Mouse (Mus musculus): ENCODE measurements around the gene Trak1.

Gene Trak1

DNA sequence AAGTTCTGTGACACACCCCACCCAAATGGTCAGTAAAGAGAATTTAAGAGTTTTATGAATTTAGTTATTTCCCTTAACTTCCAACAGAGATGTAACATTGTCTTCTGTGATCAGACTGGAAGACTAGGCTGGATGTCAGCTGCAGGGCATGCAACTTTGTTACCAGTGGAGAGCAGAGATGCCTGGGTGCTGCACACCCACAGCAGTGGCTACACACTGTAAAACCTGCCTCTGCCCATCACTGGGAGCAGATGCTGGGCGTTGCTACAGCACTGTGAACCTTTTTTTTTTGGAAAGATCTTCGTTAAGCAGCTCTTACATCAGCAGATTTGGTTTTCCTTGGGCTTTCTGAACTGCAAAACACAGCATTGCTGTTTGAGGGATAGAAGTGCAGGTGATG is 97.6 kb downstream of the Trak1 start:
- DNase-seq (ENCODE audit: low spot score in 2 of 2) = no peak

DNA sequence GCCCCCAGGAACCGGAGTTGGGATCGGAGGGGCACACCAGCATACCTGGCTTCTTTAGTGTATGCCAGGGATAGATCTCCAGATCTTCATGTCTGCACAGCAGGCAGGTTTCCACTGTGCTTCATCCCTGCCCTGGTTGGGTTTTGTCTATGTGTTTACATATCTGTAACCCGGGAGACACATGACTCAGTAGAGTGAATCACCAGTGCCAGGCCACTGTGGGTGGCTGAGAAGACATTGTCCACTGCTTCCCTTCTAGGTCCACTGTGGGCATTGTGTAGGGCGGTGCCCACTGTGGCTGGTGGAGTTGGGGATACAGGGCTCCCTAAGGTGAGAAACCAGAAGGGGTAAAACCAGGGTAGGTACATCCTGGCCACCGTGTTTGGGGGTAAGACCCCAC is 98.5 kb downstream of the Trak1 start:
- no peak for DNase-seq (ENCODE audit: low spot score in 2 of 2)

DNA sequence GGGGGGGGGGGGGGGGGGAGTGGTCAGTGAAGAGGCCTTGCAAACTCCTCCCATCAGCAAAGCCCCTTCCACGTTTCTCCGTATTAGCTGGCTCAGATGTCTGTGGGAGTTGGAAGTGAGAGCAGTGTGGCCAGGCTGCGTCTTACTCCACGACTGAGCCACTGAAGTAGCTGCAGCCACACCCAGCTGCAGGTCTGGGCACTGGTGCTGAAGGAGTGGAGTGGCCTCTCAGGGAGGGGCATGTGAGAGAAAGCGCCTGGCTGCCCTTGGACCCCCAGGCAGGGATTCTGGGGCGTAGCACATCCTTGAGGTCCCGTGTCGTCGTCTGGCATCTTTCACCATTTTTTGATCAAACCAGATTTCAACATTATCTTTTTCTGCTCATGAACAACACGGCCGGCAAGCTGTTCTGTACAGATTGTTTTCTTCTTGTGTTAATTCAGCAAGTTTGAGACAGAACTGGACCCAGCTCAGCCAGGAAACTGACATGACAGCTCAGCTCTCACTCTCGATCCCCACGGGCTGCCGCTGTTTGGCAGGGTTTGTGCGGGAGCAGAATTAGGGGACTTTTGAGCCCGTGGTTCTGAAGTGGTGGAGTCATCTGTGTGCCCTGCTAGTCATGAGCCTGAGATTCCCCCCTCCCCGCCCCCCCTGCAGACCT is 100.9 kb downstream of the Trak1 start:
- no peak for DNase-seq (ENCODE audit: low spot score in 2 of 2)

DNA sequence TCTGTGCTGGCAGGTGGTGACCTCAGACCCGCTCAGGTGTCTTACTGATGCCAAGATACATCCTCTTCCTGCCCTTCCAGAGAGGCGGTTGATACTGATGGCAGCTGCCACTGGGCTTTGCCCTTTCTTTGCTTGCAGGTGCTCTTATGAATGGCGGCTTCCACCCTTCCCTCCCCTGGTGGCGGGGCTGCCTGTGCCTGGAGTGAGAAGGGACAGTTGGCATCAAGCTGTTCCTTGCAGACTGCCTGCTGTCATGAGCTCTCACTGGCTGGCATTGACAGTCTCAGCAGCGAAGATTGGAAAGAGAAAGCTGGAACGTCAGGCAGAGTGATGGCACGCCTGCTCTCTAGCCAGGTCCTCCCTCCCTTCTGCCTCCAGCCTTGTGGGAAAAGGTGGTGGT is 101.5 kb downstream of the Trak1 start:
- no peak for DNase-seq (ENCODE audit: low spot score in 2 of 2)

DNA sequence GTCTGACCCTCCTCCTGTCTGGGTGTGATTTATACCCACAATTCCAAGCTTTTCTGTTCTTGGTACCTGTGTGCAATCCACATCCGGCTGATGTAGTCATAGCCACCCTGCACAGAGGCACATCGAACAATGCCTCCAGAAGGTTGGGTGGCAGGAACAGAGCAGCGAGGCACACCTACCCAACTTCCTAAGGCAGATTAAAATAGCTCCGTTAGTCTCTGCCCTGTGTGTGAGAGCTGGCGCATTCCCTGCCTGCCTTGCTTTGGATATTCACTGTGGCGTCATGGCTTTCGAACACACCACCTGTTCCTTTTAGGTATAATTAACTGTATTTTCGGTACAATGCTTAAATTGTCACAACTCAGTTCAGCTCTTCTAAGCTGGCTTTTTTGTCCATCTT is 103.3 kb downstream of the Trak1 start:
- DNase-seq (ENCODE audit: low spot score in 2 of 2) = no peak

DNA sequence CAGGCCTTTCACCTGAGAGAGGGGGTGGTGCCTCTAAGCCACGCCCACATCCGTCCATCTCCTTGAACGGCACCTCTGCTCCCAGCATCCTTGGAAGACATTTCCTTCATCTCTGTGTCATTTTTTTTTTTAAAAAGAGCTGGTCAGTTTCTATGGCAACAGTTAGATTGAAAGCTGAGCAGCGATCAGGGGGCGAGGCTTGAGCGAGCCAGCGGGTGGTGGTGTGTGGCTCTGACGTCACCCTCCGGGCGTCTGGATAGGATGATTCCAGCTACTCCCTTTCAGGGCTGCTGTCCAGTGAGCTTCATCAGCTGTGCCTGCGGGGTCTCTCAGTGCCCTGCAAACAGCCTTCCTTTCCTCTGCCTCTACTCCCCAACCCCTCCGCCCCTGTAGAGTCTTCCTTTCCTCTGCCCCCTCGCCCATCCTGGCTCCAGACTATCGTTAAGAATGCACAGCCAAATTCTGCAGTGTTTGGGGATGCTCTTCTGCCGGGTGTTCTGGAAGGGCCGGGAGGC is 105.9 kb downstream of the Trak1 start:
- DNase-seq (ENCODE audit: low spot score in 2 of 2) = no peak

DNA sequence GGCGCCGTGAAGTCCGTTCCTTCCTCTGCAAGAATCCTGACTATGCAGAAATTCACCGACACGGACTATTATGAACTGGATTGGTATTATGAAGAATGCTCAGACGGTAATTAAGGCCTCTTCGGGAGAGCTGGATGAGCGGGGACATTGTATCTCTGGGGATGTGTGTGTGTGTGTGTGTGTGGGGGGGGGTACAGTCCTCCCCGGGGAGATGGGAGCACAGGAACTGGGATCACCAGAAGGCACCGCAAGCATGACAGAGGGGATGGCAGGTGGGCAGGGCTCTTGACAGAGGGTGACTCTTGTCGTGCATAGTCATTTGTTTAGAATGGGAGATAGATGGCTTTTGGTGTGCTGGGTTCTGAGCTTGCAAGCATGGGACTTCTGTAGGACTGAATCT is 106.4 kb downstream of the Trak1 start:
- DNase-seq (ENCODE audit: low spot score in 2 of 2) = no peak

DNA sequence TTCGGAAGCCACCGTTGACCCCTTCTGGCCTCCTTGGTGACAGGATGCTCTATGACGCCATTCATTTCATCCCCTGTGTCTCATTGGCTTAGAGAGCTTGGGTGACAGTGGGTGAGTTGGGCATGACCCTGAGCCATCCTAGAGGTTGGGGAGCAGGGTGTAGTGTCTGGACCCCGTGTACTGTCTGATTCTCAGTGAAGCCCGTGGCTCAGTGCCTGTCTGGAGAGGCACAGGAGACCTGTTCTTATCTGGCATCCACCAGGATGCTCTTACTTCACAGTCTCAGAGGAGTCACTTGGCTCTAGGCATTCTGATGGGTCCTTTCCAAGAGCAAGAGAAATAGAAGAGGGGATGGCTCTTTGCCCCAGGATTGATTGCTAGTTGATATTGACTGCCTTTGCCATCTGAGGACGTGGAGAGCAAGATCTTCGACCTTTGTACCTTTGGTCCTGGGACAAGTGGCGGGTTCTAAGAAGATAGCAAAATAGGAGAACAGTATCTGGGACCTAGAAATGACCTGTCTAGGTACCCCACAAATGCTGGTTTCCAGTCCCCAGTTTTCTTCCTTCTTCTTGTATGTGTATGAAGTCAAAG is 107.9 kb downstream of the Trak1 start:
- DNase-seq (ENCODE audit: low spot score in 2 of 2) = no peak

DNA sequence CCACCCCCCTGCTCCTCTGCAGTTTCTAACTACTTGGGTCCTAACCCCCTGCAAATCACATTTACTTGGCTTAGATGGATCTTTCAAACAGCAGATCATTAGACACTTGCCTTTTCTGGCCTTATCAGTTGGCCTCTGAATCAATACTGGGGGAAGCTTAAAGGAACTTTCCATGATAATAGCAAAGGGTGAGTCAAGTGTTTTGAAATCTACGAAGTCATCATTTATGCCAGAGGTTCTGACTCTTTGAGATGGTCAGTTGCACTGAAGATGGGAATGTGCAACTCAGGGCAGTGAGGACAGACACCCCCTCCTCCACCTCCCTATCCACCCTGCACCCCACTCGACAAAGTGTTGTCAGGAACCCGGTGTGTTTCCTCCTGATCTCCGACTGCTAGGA is 108.5 kb downstream of the Trak1 start:
- no peak for DNase-seq (ENCODE audit: low spot score in 2 of 2)

DNA sequence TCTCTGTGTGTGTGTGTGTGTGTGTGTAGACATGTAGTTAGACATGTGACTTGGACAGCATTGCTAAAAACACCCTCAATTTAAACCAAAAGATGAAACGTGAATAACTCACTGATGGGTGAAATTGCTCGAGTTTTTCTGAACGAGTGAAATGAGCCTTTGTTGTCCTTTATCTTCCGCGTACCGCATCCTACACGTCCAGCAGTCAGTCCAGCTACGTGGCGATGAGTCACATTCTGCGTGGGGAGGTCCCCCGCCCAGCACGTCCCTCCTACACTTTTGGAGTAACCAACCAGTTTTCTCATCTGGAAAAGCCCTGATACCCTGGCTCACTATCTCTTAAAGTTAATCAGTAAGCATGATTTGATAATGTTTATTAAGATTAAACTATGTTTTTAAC is 116.9 kb downstream of the Trak1 start:
- DNase-seq (ENCODE audit: low spot score in 2 of 2) = no peak

DNA sequence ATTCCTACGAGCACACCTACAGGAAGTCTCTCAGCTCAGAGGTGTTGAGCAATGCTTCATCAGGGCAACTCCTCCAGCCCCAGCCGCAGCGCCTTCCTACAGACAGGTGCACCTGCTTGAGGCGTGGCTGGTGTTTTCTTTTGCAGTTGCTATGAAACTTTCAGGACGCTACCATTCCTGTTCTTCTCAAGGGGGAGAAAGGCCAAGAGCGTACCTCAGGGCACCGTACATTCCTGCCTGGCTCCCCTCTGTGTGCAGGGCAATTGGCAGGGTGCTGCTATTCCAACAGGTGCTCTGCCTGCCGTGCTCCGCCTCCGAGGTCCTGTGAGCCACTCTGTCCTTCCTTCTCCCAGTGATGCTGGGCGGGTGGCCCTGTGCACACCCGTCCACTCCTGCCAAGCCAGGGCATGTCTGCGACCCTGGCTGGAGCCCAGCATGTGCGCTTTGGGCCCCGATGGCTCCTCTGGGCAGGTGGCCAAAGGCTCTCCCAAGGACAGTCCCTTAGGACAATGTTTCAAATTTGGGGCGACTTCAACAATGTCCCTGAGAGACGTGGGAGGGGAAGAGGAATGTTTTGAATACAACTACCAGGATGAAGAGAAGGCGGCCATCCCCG is 118.4 kb downstream of the Trak1 start:
- peak in 1 of 2 experiments; percentile 22 for DNase-seq (ENCODE audit: low spot score in 2 of 2)

DNA sequence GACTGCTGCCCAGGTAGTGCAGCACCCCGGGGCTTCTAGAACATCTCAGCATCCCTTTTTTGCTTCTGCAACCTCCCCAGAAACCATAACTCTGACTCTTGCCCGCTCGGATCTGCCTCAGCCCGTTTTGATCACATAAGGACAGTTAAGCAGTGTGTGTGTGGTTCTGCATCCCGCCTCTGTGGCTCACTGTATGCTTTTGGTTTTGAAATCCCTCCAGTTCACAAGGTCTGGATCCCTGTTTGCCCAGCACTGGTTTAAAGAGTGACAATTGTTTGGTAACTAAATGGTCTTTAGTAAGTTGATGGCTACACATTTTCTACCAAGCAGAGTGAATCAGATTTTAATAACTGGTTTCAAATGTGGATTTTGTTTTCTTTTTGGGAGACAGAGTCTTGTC is 119.2 kb downstream of the Trak1 start:
- no peak for DNase-seq (ENCODE audit: low spot score in 2 of 2)

DNA sequence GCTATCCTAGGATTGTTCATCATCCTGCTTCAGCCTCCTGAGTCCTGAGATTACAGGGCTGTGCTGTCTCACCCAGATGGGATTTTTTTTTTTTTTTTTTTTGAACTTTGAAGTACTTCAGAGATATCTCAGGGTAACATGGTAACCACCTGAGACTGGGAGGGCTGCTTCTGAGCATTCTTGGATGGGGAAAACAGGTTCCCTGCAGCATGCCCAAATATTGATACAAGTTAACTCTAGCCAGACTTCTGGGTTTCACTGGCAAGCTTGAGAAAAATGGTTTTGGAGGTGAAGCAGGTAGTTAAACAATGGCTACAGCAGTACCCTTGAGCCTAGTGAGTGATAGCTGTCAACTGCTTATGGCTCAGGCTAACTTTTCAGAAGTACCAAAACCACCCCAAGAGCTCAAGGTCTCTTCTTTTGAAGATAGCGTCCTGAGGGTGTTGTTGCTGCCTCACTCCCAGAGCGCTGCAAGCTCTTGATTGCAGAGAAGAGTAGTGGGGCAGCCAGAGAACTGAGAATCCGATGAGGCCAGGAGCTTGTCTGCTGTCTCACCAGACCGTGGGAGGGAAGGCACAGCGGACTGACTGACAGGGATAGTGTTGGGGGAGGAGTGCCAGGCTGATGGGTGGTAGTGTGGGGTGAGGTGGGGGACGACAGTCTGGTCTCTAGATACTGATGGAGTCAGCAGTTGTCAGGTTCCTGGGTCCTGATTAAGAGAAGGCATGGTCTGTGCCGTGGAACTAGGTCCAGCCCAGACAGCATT is 119.8 kb downstream of the Trak1 start:
- peak in 1 of 2 experiments; percentile 13 for DNase-seq (ENCODE audit: low spot score in 2 of 2)

DNA sequence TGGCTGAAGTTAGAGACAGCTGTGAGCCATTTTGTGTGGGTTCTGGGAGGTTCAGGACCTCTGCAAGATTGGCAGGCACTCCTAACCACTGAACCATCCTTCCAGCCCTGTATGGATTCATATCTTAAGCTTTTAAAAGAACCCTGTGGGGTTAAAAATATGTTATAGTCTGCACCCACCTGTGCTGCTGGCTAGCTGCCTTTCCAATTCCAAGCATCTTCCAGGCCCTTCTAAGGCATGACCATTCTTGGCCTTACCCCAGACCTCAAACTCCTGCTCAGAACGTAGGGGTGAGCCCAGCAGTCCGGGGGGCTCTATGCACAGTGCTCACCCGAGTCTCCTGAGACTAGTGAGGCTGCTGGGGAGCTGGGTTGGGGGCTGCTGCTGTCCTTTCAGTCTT is 121.7 kb downstream of the Trak1 start:
- no peak for DNase-seq (ENCODE audit: low spot score in 2 of 2)

DNA sequence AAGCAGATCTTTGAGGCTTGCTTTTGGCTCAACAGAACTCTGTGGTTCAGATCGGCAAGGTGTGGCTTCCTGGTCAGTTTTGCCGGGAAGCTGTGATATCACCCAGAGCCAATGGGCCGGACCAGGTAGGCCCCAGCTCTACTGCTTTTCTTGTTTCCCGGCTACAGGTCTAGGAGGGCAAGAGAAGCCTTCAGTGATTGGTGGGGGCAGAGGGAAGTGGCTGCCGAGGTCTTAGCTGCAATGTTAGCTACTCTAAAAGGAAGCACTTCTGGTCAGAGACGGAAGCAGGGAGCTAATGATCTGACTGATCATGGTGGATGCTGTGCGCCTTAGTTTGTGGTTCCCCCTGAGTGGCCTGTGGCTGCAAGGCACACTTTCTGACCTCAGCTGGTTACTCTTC is 122.3 kb downstream of the Trak1 start:
- no peak for DNase-seq (ENCODE audit: low spot score in 2 of 2)

DNA sequence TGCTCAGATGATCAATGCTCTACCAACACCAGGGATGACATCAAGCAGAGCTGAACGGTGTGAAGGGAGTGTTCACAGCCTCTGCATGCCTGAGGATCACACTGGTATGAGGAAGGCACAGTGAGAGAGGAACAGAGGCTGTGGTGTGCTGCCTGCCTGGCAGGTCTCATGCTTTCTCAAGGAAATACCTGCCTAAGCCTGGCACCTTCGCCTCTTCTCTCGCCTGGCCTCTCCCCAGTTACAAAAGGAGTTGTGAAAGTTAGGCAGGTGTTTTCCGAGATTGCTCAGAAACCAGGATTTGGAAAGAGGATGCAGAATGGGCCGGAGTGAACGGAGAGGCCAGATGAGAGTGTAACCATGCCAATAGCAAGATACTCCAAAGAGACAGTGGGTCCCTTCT is 123.5 kb downstream of the Trak1 start:
- no peak for DNase-seq (ENCODE audit: low spot score in 2 of 2)

DNA sequence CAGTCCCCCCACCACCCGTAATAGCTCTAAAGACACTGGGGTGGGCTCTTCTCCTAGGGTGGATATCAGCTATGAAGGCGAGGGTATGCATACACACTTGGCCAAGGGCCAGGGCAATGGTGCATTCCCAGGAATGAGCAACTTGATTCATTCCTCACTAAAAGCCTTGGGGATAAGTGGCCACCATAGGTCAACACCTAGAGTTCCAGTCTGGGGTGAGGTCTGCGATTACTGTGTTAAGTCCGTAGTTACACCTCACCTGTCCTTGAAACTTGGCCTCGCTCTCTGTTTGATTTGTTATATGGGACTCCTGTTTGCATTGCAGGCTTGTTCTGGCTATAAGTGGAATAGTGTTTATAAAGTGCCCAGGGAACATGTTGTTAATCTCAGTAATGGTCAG is 125.1 kb downstream of the Trak1 start:
- no peak for DNase-seq (ENCODE audit: low spot score in 2 of 2)

DNA sequence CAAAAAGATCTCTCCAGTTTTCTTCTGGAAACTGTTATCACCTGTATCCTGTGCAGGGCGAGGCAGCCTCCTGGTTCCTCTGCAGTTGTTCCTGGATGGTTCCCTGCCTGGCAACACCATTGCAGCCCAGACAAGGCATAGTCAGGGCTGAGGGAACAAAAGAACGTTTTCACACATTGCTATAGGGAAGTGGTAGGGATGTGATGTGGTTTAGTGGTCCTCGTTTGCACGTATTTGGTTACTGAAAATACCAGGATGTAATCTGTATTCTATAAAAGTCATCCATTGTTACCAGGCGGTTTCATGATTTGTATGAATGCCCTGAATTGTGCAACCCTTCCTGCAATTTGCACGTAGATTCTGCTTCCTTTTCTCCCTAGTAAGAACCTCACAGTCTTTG is 126.3 kb downstream of the Trak1 start:
- no peak for DNase-seq (ENCODE audit: low spot score in 2 of 2)

DNA sequence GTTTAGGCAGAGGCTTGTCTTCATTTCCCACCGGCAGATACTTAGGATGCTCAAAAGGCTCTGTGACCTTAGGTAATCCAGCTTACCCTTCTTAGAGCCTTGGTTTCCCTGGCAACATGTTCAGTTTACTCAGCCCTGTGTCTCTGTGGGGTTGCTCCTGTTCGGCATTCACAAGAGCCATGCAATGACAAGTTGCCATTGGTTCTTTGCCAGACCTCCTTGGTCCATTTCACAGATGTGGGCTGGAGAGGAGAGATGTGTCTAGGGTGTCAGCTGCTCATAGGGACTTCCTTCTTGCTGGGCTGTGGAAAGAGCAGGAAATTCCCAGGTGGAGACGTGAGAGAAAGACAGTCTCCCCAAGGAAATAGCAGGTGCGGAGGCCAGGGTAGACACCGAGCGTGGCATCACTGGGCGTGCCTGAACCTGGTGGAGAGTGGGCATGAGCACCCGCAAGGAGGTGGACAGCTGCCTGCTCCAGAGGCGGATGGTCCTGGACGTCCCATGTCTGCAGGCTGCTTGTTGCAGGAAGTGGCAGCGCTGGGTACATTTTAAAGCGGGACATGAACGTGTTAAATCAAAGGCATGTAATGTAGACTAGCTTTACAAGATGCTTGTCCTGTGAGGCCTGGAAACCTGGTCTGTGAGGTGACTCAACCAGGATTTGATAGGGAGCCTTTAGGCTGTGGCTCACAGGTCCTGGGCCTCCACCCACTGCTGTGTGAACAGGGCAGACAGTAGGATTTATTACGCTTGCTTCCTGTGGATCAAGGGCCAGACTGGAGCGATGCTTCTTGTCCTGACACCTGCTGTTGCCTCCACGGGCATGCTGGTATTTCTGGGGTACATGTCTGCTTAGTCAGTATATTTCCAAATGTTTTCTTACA is 127.2 kb downstream of the Trak1 start:
- no peak for DNase-seq (ENCODE audit: low spot score in 2 of 2)

DNA sequence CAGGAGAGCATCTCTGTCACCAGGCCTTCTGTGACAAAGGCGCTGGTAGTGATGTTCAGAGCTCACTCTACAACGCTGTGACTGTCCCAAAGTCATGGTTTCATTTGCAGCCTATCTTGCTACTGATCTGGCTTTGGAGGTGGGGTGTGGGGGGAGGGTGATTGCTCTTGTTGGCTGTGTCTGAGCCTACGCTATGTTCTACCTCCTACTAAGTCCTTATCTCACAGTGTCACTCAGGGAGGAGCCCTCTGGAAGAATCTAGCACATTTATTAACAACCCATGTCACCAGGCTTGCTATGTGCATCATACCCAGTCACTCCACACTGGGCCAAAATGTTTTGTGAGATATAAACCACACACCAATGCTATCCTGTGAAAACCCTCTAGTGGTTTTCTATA is 129.1 kb downstream of the Trak1 start:
- DNase-seq (ENCODE audit: low spot score in 2 of 2) = peak in 1 of 2 experiments; percentile 75

DNA sequence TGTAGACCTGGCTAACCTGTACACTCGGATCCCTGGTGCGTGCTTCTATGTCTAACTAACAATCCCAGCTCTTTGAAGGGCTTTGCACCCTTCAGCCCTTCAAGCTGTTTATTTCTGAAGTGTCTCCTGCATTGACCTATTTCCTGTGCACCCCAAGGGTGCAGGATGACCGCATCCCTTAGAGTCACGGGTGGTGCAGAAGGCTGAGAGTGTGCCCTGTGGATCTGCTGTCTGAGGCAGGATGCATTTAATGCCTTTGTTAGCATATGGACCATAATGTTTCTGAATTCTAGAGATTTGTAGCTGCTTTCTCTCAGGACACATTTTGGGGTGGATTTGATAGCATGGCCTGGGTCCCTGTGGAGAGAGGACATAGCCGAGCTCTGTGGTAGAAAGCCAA is 129.6 kb downstream of the Trak1 start:
- DNase-seq (ENCODE audit: low spot score in 2 of 2) = peak in 1 of 2 experiments; percentile 28

DNA sequence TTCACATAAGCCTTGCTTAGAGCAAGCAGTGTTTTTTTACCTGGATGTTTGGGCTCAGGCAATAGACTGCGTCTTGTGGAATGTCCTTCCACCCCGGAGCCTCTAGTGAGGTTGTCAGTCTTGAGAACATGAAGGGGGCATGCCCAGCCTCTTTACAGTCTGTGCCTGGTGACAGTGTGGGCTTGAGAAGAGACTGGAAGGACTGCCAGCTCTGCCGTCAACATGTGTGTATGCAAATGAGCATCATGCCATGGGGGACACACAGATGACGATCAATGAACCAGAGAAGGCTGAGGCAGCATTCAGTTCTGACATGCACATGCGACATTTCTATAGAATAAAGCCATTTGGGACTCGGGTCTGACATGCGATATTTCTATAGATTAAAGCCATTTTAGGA is 132.3 kb downstream of the Trak1 start:
- DNase-seq (ENCODE audit: low spot score in 2 of 2) = no peak
